Mouse (Mus musculus) thymus, adult 2 months (tissue): ENCODE results near the gene Usp47. TPM values are rescaled to one million over a fixed set of nuclear protein-coding genes. Genes with fewer than 3 reads are reported as not detected.

Source experiments
- DNase-seq: peaks from one replicate; pipeline ENCODE4 v3.0.0; 2021
- H3K27ac ChIP-seq: fragments of 200-500 bp; 2 replicates; pipeline ENCODE4 v1.5.1; 2012; ENCODE audit warnings: low read length, control low read depth; ENCODE audit not compliant: control insufficient read depth, insufficient read depth
- H3K27me3 ChIP-seq: fragments of 200-500 bp; 2 replicates; pipeline ENCODE4 v1.6.1; 2012; ENCODE audit warnings: mild to moderate bottlenecking, low read length, moderate library complexity, mixed read lengths; ENCODE audit not compliant: control insufficient read depth, insufficient read depth
- H3K36me3 ChIP-seq: fragments of 200-500 bp; 2 replicates; pipeline ENCODE4 v1.6.1; 2012; ENCODE audit warnings: mild to moderate bottlenecking, low read length, moderate library complexity; ENCODE audit not compliant: control insufficient read depth, insufficient read depth
- H3K4me1 ChIP-seq: fragments of 200-500 bp; replicated peaks from 2 replicates; pipeline ENCODE4 v1.6.1; 2012; ENCODE audit warnings: low read length; ENCODE audit not compliant: control insufficient read depth, insufficient read depth
- H3K4me3 ChIP-seq: fragments of 200-500 bp; 2 replicates; pipeline ENCODE4 v1.5.1; 2012; ENCODE audit warnings: mild to moderate bottlenecking, low read length, control low read depth, moderate library complexity; ENCODE audit not compliant: control insufficient read depth, insufficient read depth
- CTCF ChIP-seq: fragments of 200-500 bp; IDR thresholded peaks from 2 replicates; pipeline ENCODE4 v1.5.1; 2012; ENCODE audit warnings: mild to moderate bottlenecking, control low read depth, low read length, moderate library complexity, borderline replicate concordance; ENCODE audit not compliant: control insufficient read depth, poor library complexity, insufficient read depth; ENCODE audit errors: extremely low read depth
- POLR2A ChIP-seq: fragments of 200-500 bp; IDR thresholded peaks from 2 replicates; pipeline ENCODE4 v1.6.1; 2012; ENCODE audit warnings: mild to moderate bottlenecking, low read length, control low read depth, moderate library complexity; ENCODE audit not compliant: control insufficient read depth, poor library complexity, insufficient read depth; ENCODE audit errors: extremely low read depth
- WGBS: fragments of 180-500 bp; shearing (Covaris S2); methylation state at CpG from one replicate; pipeline ENCODE4 v1.1.7; 2018; 5-methylcytosine and 5-hydroxymethylcytosine counted together
- polyA plus RNA-seq: library from polyadenylated mRNA; depleted of rRNA; stranded (reverse); fragments of >200 nt; gene quantifications from 2 replicates; pipeline ENCODE4 v1.2.3, GENCODE M21; 2012

The Usp47 gene
- polyA plus RNA-seq, 1 experiment, result 13.2 TPM

DNA sequence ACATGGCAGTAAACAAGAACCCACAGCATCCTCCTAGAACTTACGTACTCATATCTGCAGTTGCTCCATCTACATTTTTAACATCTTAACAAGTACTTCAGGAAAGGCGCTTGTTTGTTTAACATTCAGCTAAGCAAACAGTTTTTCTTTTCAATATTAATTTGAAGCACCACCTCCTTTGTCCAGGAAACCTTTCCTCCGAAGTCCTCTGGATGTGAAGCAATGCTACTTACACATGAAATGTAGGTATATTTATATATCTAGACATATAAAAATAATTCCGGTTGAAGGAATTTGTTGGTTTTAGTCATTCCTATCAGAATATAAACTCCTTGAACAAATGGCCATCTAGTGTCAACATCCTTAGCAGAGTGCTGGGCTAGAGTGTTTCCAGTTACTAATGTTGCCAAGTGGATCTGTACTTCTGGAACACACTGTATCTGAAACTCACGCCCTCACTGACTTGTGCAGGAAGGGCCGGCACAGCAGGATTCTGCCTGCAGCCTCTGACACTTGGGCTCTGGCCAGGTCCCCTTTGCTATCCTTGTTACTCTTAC lies 10.6 kb upstream of the Usp47 start:
- no peaks in the 10 kb centered on the region for H3K4me1 ChIP-seq
- WGBS, result 94% methylated on average over 6 of the region's 6 CpGs
- no peak overlapping the region for H3K4me3 ChIP-seq
- DNase-seq, result no peak
- no peaks in the 10 kb centered on the region for H3K27me3 ChIP-seq
- TF ChIP-seq POLR2A (no peak), CTCF (no peak)
- no peak overlapping the region for H3K27ac ChIP-seq
- H3K36me3 ChIP-seq, result no peaks in the 10 kb centered on the region

DNA sequence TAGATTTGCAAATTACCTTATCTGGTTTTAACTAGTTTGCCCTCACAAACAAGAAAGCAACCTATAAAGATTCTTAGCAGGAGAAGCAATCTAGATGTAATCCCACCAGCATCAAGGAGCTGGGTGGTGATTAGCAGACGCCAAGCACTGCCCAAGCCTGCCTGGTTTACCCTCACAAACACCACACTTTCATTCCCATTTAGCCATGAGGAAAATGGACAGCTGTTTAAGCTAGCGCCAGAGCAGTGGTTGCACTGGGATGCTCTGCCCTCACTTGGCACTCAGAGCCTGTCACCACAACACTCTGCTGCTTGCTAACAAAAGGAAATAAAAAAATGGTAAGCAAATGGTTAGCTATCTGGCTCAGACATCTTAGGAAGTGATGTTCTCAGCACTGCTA lies 9.2 kb upstream of the Usp47 start:
- no peak for DNase-seq
- Histone ChIP-seq H3K36me3 (no peaks in the 10 kb centered on the region), H3K27ac (no peak overlapping the region), H3K4me1 (no peaks in the 10 kb centered on the region), H3K4me3 (no peak overlapping the region), H3K27me3 (no peaks in the 10 kb centered on the region)
- TF ChIP-seq CTCF (no peak), POLR2A (no peak)
- WGBS, result 82% methylated on average over 2 of the region's 2 CpGs

DNA sequence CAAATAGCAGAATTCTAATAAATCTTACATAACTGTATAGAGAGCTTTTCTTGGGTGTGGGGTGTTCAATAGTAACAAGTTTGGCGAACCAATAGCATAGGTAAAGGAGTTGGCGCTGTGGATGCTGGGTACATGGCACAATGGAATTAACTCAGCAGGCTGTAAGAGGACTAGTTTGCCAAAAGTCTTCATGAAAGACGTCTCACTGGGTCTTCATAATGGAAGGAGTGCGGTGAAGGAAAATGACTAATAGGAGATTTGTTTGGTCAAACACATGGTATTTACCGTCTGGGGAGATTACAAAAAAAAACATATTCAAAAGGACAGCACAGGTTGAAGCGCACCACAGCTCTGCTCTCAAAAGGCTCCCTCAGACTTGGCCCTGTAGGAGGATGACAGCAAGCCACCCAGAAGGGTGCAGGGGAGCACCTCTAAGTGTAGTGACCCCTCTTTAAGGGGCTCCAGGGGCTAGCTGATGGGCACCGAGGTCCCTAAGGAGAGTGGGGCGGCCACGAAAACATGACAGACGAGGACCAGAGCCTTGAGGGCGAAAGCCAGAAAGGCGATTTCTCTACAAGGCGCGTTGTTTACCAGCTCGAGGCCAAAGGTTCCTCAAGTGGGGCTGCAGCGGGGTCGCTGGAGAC lies 676 bp upstream of the Usp47 start:
- 48% methylated on average over 17 of the region's 17 CpGs for WGBS
- Histone ChIP-seq H3K36me3 (no peaks in the 10 kb centered on the region), H3K27me3 (no peaks in the 10 kb centered on the region), H3K4me3 (peak overlapping the region; percentile 95), H3K27ac (peak overlapping the region; percentile 40), H3K4me1 (peaks cover 4% of the 10 kb centered on the region)
- no peak for DNase-seq
- no peak for TF ChIP-seq CTCF
- no peak for TF ChIP-seq POLR2A

DNA sequence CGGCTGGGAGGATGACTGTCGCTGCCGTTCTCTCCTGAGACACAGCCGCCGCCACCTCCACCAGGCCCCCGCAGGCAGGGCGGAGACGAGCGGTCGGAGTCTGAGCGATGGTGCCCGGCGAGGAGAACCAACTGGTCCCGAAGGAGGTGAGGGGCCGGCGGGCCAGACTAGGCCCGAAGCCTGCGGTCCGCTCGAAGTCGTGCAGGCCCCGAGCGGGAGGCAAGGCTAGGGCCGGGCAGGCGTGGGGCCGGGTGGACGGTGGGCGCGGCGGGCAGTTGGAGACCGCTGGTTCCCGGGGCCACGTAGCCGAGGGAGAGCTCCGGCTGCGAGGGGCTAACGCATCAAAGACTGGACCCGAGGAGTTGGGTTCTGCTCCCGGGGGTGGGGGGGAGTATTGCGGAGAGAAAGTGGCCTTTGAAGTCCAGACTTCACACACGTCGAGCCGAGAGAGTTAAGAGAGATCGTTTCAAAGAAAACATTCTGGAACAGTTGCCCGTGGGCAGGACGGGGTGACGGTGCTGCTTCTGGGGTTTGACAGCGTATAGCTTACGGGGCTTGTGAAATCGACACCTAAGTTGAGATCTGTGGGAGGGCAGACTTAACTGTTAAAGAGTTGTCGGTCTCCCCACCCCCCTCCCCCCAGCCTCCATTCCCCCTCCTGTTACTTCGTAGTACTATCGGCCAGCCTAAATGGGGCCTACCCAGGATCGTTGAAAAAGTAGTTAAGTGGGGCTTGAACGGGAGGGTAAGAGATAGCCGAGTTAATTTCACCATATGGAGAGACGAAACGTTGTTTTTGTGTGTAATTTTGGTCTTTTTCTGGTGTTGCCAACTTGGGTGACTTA lies 519 bp downstream of the Usp47 start:
- WGBS, result under 1% methylated on average over 58 of the region's 58 CpGs
- Histone ChIP-seq H3K27me3 (no peaks in the 10 kb centered on the region), H3K27ac (peak overlapping the region; percentile 40), H3K4me3 (peak overlapping the region; percentile 95), H3K4me1 (peaks cover 4% of the 10 kb centered on the region), H3K36me3 (no peaks in the 10 kb centered on the region; the same call in 1 of the 2 replicates)
- TF ChIP-seq POLR2A (no peak), CTCF (no peak)
- peak; percentile 62 for DNase-seq

DNA sequence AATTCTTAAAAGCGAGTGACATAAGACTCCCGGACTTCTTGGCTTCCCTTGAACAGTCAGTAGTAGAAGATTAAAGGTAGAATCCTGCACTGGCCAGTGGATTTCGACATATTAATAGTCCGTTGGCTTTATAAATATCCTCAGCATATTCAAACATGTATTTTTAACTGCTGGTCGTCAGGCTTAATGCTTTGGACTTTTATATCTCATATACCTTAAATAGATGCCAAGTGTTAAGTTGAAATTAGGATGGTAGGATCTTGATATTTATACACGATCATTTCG lies 1.1 kb downstream of the Usp47 start:
- TF ChIP-seq CTCF (no peak), POLR2A (no peak)
- no peak for DNase-seq
- H3K4me3 ChIP-seq, result no peak overlapping the region
- no peak overlapping the region for H3K27ac ChIP-seq
- no peaks in the 10 kb centered on the region for H3K27me3 ChIP-seq
- WGBS, result 15% methylated on average over 7 of the region's 7 CpGs
- peaks cover 4% of the 10 kb centered on the region for H3K4me1 ChIP-seq
- no peaks in the 10 kb centered on the region; the same call in 1 of the 2 replicates for H3K36me3 ChIP-seq

DNA sequence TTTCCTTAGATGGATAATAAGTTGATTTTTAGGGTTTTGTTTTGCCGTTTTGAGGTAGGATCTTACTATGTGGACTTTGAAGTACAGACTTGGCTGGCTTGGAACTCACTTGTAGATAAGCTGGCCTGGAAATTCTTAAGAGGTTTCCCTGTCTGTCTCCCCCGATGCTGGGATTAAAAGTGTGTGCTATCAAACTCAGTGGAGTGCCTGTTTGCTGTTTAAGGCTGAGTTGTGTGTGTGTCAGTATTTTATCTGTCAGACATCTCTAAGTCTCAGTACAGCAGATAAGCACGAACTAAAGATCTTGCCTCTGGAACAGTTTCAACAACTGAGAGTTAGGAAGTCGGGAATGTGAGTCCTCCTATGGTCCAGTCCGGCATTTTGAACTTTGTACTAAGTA lies 1.6 kb downstream of the Usp47 start:
- 24% methylated on average over 5 of the region's 5 CpGs for WGBS

More for the DNA sequence above, 1.6 kb downstream of the Usp47 start:
- no peak for TF ChIP-seq POLR2A
- TF ChIP-seq CTCF, result no peak
- no peaks in the 10 kb centered on the region for H3K27me3 ChIP-seq
- peak; percentile 2 for DNase-seq
- H3K36me3 ChIP-seq, result no peaks in the 10 kb centered on the region; the same call in 1 of the 2 replicates
- H3K27ac ChIP-seq, result no peak overlapping the region
- peaks cover 4% of the 10 kb centered on the region for H3K4me1 ChIP-seq
- H3K4me3 ChIP-seq, result no peak overlapping the region
